Comparison of ENCODE assay signal across 22 mouse cellular contexts in genomic region chr12:71242791-71243190, GRCm38 (mm10).
DNase-seq lines count a peak whose midpoint lies in the region; TF ChIP-seq lines count a peak whose summit lies in the region.
"Had no signal": no experiment of that assay in that cellular context is flagged by ENCODE, and none has a peak within 500 bp of the region (broad histone marks: within the 10 kb centered on the region; RNA-seq: fewer than 3 reads in every experiment).

No protein-coding gene starts in this region.

- TF ChIP-seq CTCF in thymus, adult 2 months (IDR thresholded peaks at IDR 0.05; ENCODE audit: borderline replicate concordance, control insufficient read depth, extremely low read depth, insufficient read depth, low read length, poor library complexity), result no peak
- TF ChIP-seq CTCF in left cerebral cortex, adult 2 months (IDR thresholded peaks at IDR 0.05), result no peak

- H3K27me3 ChIP-seq in thymus, adult 2 months (ENCODE audit: control insufficient read depth, insufficient read depth, low read length), result no peaks in the 10 kb centered on the region
- H3K27me3 ChIP-seq: embryonic facial prominence, embryonic 12.5 days; embryonic facial prominence, embryonic 15.5 days; heart, embryonic 13.5 days had no signal

- H3K4me3 ChIP-seq in thymus, adult 2 months (ENCODE audit: control insufficient read depth, insufficient read depth, low read length), result no peak overlapping the region
- no peak overlapping the region for H3K4me3 ChIP-seq in left cerebral cortex, adult 2 months
- H3K4me3 ChIP-seq: embryonic facial prominence, embryonic 12.5 days; embryonic facial prominence, embryonic 15.5 days; gastrocnemius, adult 2 months; heart, embryonic 13.5 days had no signal

- peak; percentile 29 for DNase-seq in thymus, adult 2 months
- peak; percentile 11 for DNase-seq in thymus, postnatal 0 days (ENCODE audit: low spot score)
- DNase-seq in thymus, postnatal 25 days, result peak; percentile 46
- no peak for DNase-seq in embryo, embryonic 10 days (ENCODE audit: low spot score)
- no peak for DNase-seq in adrenal gland, postnatal 36 days
- no peak for DNase-seq in left cerebral cortex, adult 2 months (ENCODE audit: extremely low spot score in 1 of 2, low spot score in 2 of 2)
- DNase-seq: adrenal gland, adult 2 months; adrenal gland, postnatal 14 days; cerebellum, adult 11-12 months; cerebellum, adult 8-10 months; cerebellum, postnatal 10 days; cerebellum, postnatal 36 days; forebrain, postnatal 0 days; gastrocnemius, adult 2 months; gastrocnemius, postnatal 14 days; heart, adult 18-20 months; heart, postnatal 14 days; heart, postnatal 4 days had no signal

- H3K36me3 ChIP-seq in thymus, adult 2 months (ENCODE audit: control insufficient read depth, insufficient read depth, low read length), result no peaks in the 10 kb centered on the region; the same call in 1 of the 2 replicates

- peak overlapping the region; percentile 55; the same call in 1 of the 2 replicates for H3K27ac ChIP-seq in thymus, adult 2 months (ENCODE audit: control insufficient read depth, insufficient read depth, low read length)
- H3K27ac ChIP-seq in left cerebral cortex, adult 2 months, result no peak overlapping the region
- H3K27ac ChIP-seq: embryonic facial prominence, embryonic 12.5 days; embryonic facial prominence, embryonic 15.5 days; gastrocnemius, adult 2 months; heart, embryonic 13.5 days; hindbrain, embryonic 14.5 days had no signal

- TF ChIP-seq POLR2A in thymus, adult 2 months (IDR thresholded peaks at IDR 0.05; ENCODE audit: control insufficient read depth, extremely low read depth, insufficient read depth, low read length, poor library complexity), result no peak

- WGBS in thymus, adult 2 months, result 93% methylated on average over 9 of the region's 9 CpGs

- H3K4me1 ChIP-seq in thymus, adult 2 months (replicated peaks; ENCODE audit: control insufficient read depth, insufficient read depth, low read length), result no peaks in the 10 kb centered on the region; the same call in 1 of the 2 replicates

- intact Hi-C loops in left cerebral cortex, adult 2 months (cut with DNase I), result no loop called here

Comparison
In these comparisons a context has a peak if more than half of its experiments do, and no peak if none do; other contexts are left out.
1. DNase-seq: peak in thymus, adult 2 months (single experiment), thymus, postnatal 0 days (single experiment) and thymus, postnatal 25 days (single experiment); none in embryo, embryonic 10 days (single experiment), adrenal gland, postnatal 36 days (0 of 2) and left cerebral cortex, adult 2 months (0 of 2).